In the genomic region with DNA sequence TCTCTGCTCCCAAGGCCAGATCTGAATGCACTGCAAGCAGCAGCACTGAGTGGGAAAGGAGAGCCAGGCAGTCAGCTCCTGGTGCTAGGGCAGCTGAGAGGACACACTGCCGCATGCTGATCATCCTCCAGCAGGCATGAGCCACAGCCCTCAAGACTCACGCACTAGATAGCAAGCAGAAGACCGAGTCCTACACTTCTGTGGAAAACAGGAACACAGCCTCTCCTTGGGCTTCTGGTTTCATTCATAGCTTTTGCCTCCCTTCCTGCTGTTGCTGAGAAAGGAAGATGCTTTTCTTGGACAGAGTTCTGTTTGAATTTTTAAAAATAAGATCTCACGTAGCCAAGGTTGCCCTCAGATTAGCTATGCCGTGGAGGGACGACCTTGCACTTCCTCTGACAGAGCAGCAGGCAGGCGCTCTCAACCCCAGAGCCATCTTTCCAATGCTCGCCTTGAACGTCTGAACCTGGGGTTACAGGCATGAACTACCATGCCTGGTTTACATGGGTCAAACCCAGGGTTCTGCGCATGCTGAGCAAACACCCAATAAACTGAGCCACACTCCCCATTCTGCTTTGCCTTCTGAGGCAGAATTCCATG, we compare ENCODE assay signal across 10 mouse cellular contexts. TPM values are rescaled to one million over a fixed set of nuclear protein-coding genes. Genes with fewer than 3 reads are reported as not detected.
DNase-seq lines count a peak whose midpoint lies in the region; ATAC-seq and TF ChIP-seq lines count a peak whose summit lies in the region.
"Had no signal": no experiment of that assay in that cellular context is flagged by ENCODE, and none has a peak within 500 bp of the region (broad histone marks: within the 10 kb centered on the region; RNA-seq: fewer than 3 reads in every experiment).

No protein-coding gene starts in this region.

- no peak overlapping the region for H3K4me3 ChIP-seq in forebrain, postnatal 0 days (ENCODE audit: low read depth, low read length)
- no peak overlapping the region for H3K4me3 ChIP-seq in forebrain, embryonic 14.5 days (ENCODE audit: low read depth, low read length)
- no peak overlapping the region for H3K4me3 ChIP-seq in kidney, adult 2 months (ENCODE audit: insufficient read depth, low read depth, low read length)
- H3K4me3 ChIP-seq in kidney, embryonic 16.5 days (ENCODE audit: low read length) = no peak overlapping the region
- no peak overlapping the region for H3K4me3 ChIP-seq in liver, embryonic 12.5 days

- no peaks in the 10 kb centered on the region for H3K36me3 ChIP-seq in forebrain, postnatal 0 days (ENCODE audit: insufficient read depth)
- no peaks in the 10 kb centered on the region for H3K36me3 ChIP-seq in forebrain, embryonic 14.5 days (ENCODE audit: control insufficient read depth, insufficient read depth, low read length)
- H3K36me3 ChIP-seq in kidney, adult 2 months (ENCODE audit: control insufficient read depth, insufficient read depth, low read length) = no peaks in the 10 kb centered on the region
- H3K36me3 ChIP-seq in kidney, embryonic 16.5 days (ENCODE audit: insufficient read depth, low read length) = no peaks in the 10 kb centered on the region
- H3K36me3 ChIP-seq in liver, embryonic 12.5 days = no peaks in the 10 kb centered on the region

- no peak overlapping the region for H3K9ac ChIP-seq in forebrain, postnatal 0 days
- H3K9ac ChIP-seq in forebrain, embryonic 14.5 days (ENCODE audit: low read length) = no peak overlapping the region
- no peak overlapping the region for H3K9ac ChIP-seq in kidney, embryonic 16.5 days (replicated peaks; ENCODE audit: low read length)
- H3K9ac ChIP-seq in liver, embryonic 12.5 days = no peak overlapping the region

- H3K9me3 ChIP-seq in forebrain, postnatal 0 days (ENCODE audit: low read length) = no peaks in the 10 kb centered on the region
- H3K9me3 ChIP-seq in forebrain, embryonic 14.5 days (replicated peaks; ENCODE audit: control insufficient read depth, low read length) = no peaks in the 10 kb centered on the region
- no peaks in the 10 kb centered on the region for H3K9me3 ChIP-seq in kidney, embryonic 16.5 days (ENCODE audit: low read length)
- no peaks in the 10 kb centered on the region for H3K9me3 ChIP-seq in liver, embryonic 12.5 days (replicated peaks)

- no peaks in the 10 kb centered on the region for H3K27me3 ChIP-seq in forebrain, postnatal 0 days (ENCODE audit: insufficient read depth, low read length)
- no peaks in the 10 kb centered on the region for H3K27me3 ChIP-seq in forebrain, embryonic 14.5 days (replicated peaks; ENCODE audit: control insufficient read depth, insufficient read depth, low read length)
- no peaks in the 10 kb centered on the region for H3K27me3 ChIP-seq in kidney, adult 2 months (replicated peaks; ENCODE audit: control insufficient read depth, insufficient read depth, low read length)
- H3K27me3 ChIP-seq in kidney, embryonic 16.5 days (ENCODE audit: insufficient read depth, low read length) = no peaks in the 10 kb centered on the region
- 0 out of 2 replicates have a peak, but pooled peaks cover 4% of the 10 kb centered on the region for H3K27me3 ChIP-seq in liver, embryonic 12.5 days (replicated peaks)

- no peak for DNase-seq in forebrain, postnatal 0 days
- DNase-seq in forebrain, embryonic 14.5 days (ENCODE audit: low spot score) = no peak
- peak; percentile 39 for DNase-seq in kidney, adult 2 months
- DNase-seq in right cerebral cortex, postnatal 10 days (ENCODE audit: low spot score in 2 of 2) = peak; percentile 45 to 52
- no peak for DNase-seq in right cerebral cortex, postnatal 36 days (ENCODE audit: low spot score in 2 of 2)
- DNase-seq: left cerebral cortex, postnatal 4 days; lung, adult 18-20 months had no signal

- no peak for TF ChIP-seq CTCF in forebrain, postnatal 0 days (IDR thresholded peaks at IDR 0.05; ENCODE audit: low read depth)
- TF ChIP-seq CTCF in kidney, adult 2 months (conservative IDR thresholded peaks at IDR 0.05; ENCODE audit: insufficient read depth, insufficient read length, low read depth, low read length) = no peak

- peaks cover 28% of the 10 kb centered on the region for H3K4me1 ChIP-seq in forebrain, postnatal 0 days (ENCODE audit: insufficient read depth)
- H3K4me1 ChIP-seq in forebrain, embryonic 14.5 days (ENCODE audit: control insufficient read depth, insufficient read depth, low read length) = peaks cover 26% of the 10 kb centered on the region
- peaks cover 10% of the 10 kb centered on the region for H3K4me1 ChIP-seq in kidney, adult 2 months (ENCODE audit: control insufficient read depth, insufficient read depth, low read length)
- H3K4me1 ChIP-seq in kidney, embryonic 16.5 days (ENCODE audit: insufficient read depth, low read length) = peaks cover 31% of the 10 kb centered on the region
- H3K4me1 ChIP-seq in liver, embryonic 12.5 days = peaks cover 18% of the 10 kb centered on the region

- no peak overlapping the region for H3K4me2 ChIP-seq in forebrain, postnatal 0 days (ENCODE audit: low read depth)
- no peak overlapping the region for H3K4me2 ChIP-seq in forebrain, embryonic 14.5 days (ENCODE audit: low read length)
- H3K4me2 ChIP-seq in kidney, embryonic 16.5 days (replicated peaks; ENCODE audit: low read depth, low read length) = no peak overlapping the region
- H3K4me2 ChIP-seq in liver, embryonic 12.5 days = no peak overlapping the region

- no peak for ATAC-seq in forebrain, postnatal 0 days
- ATAC-seq in forebrain, embryonic 14.5 days = no peak
- ATAC-seq in kidney, embryonic 16.5 days (ENCODE audit: low FRiP score, low TSS enrichment) = no peak
- peak; percentile 47; the same call in 1 of the 2 replicates for ATAC-seq in megakaryocyte, adult 5-6 weeks (ENCODE audit: poor library complexity, severe bottlenecking)
- ATAC-seq in liver, embryonic 12.5 days = no peak

- TF ChIP-seq POLR2A in kidney, adult 2 months (IDR thresholded peaks at IDR 0.05; ENCODE audit: low read depth, low read length) = no peak

- WGBS in forebrain, postnatal 0 days = 79% methylated on average over 10 of the region's 10 CpGs
- WGBS in forebrain, embryonic 14.5 days = 89% methylated on average over 10 of the region's 10 CpGs
- whole genome bisulfite sequencing in kidney, adult 2 months = 55% methylated on average over 10 of the region's 10 CpGs
- WGBS in kidney, embryonic 16.5 days = 66% methylated on average over 10 of the region's 10 CpGs
- 49% methylated on average over 10 of the region's 10 CpGs for WGBS in liver, embryonic 12.5 days (ENCODE audit: insufficient replicate concordance)

- H3K27ac ChIP-seq in forebrain, postnatal 0 days (ENCODE audit: low read depth, low read length) = 0 out of 2 replicates have a peak overlapping the region, but pooled peaks have one; percentile 9
- H3K27ac ChIP-seq in forebrain, embryonic 14.5 days (ENCODE audit: low read depth, low read length) = no peak overlapping the region
- H3K27ac ChIP-seq in kidney, adult 2 months (ENCODE audit: insufficient read depth, low read depth, low read length) = peak overlapping the region; percentile 4; the same call in 1 of the 2 replicates
- H3K27ac ChIP-seq in kidney, embryonic 16.5 days (ENCODE audit: low read length) = no peak overlapping the region
- H3K27ac ChIP-seq in liver, embryonic 12.5 days = no peak overlapping the region

RNA-seq across cellular contexts. Expression of a gene that starts 51.6 kb away (rescaled TPM):
- 62.3 and 88.6 TPM in 2 replicates for total RNA-seq in forebrain, postnatal 0 days (2014; rRNA removed)
- polyA plus RNA-seq in forebrain, postnatal 0 days (2015; fragmentation: Nextera tagmentation; extraction: Ambion mirVana) = 6.8 and 8.4 TPM in 2 replicates
- polyA plus RNA-seq in forebrain, embryonic 14.5 days (2014; fragmentation: Nextera tagmentation; extraction: Ambion mirVana) = 7.9 and 8.3 TPM in 2 replicates
- 40.6 and 46.6 TPM in 2 replicates for polyA plus RNA-seq in kidney, adult 2 months (2012; rRNA removed)
- 11.5 and 12.1 TPM in 2 replicates for polyA plus RNA-seq in kidney, embryonic 16.5 days (2015; fragmentation: Nextera tagmentation; extraction: Ambion mirVana)
- total RNA-seq in megakaryocyte, adult 5-6 weeks (2015) = 95.9 and 105 TPM in 2 replicates
- total RNA-seq in megakaryocyte, adult 5-6 weeks (2017) = 93.8 and 99.8 TPM in 2 replicates
- polyA plus RNA-seq in liver, embryonic 12.5 days (2016; fragmentation: Nextera tagmentation; extraction: Ambion mirVana) = 5.5 and 5.6 TPM in 2 replicates

Comparison
In these comparisons a context has a peak if more than half of its experiments do, and no peak if none do; other contexts are left out.
1. DNase-seq: peak in kidney, adult 2 months (single experiment) and right cerebral cortex, postnatal 10 days (2 of 2); none in forebrain, postnatal 0 days (single experiment), forebrain, embryonic 14.5 days (single experiment) and right cerebral cortex, postnatal 36 days (0 of 2).
2. H3K27ac ChIP-seq: peak in forebrain, postnatal 0 days (single experiment) and kidney, adult 2 months (single experiment); none in forebrain, embryonic 14.5 days (single experiment), kidney, embryonic 16.5 days (single experiment) and liver, embryonic 12.5 days (single experiment).